ENCODE assay signal across 10 mouse cellular contexts in genomic region chr1:165864864-165865795, GRCm38 (mm10).
A peak's percentile ranks its signal among the peaks of the same experiment; 100 is the strongest.
DNase-seq lines count a peak whose midpoint lies in the region; ATAC-seq and TF ChIP-seq lines count a peak whose summit lies in the region.
"Had no signal": no experiment of that assay in that cellular context is flagged by ENCODE, and none has a peak within 500 bp of the region (broad histone marks: within the 10 kb centered on the region; RNA-seq: fewer than 3 reads in every experiment).

No protein-coding gene starts in this region.

- H3K36me3 ChIP-seq in forebrain, embryonic 11.5 days (ENCODE audit: control insufficient read depth, insufficient read depth, low read length): no peaks in the 10 kb centered on the region; the same call in 1 of the 2 replicates
- peaks cover 11% of the 10 kb centered on the region; the same call in 1 of the 2 replicates for H3K36me3 ChIP-seq in forebrain, embryonic 15.5 days
- no peaks in the 10 kb centered on the region for H3K36me3 ChIP-seq in kidney, postnatal 0 days (ENCODE audit: insufficient read depth, low read length)
- no peaks in the 10 kb centered on the region; the same call in 1 of the 2 replicates for H3K36me3 ChIP-seq in kidney, adult 2 months (ENCODE audit: control insufficient read depth, insufficient read depth, low read length)
- H3K36me3 ChIP-seq in G1E (replicated peaks): peaks cover 39% of the 10 kb centered on the region
- peaks cover 23% of the 10 kb centered on the region; the same call in 1 of the 2 replicates for H3K36me3 ChIP-seq in limb, embryonic 12.5 days

- H3K9ac ChIP-seq in forebrain, embryonic 11.5 days (ENCODE audit: low read length): no peak overlapping the region
- no peak overlapping the region for H3K9ac ChIP-seq in forebrain, embryonic 15.5 days (replicated peaks)
- H3K9ac ChIP-seq in kidney, postnatal 0 days (ENCODE audit: low read depth, low read length): no peak overlapping the region
- no peak overlapping the region for H3K9ac ChIP-seq in limb, embryonic 12.5 days (replicated peaks)

- no peak overlapping the region for H3K4me3 ChIP-seq in forebrain, embryonic 11.5 days (ENCODE audit: low read depth, low read length)
- no peak overlapping the region for H3K4me3 ChIP-seq in forebrain, embryonic 15.5 days
- no peak overlapping the region for H3K4me3 ChIP-seq in kidney, postnatal 0 days (replicated peaks; ENCODE audit: low read depth, low read length)
- no peak overlapping the region for H3K4me3 ChIP-seq in kidney, adult 2 months (ENCODE audit: insufficient read depth, low read depth, low read length)
- H3K4me3 ChIP-seq in G1E (ENCODE audit: low read depth, low read length): no peak overlapping the region
- no peak overlapping the region for H3K4me3 ChIP-seq in limb, embryonic 12.5 days (replicated peaks)
- H3K4me3 ChIP-seq: gastrocnemius, adult 2 months had no signal

- no peaks in the 10 kb centered on the region for H3K4me1 ChIP-seq in forebrain, embryonic 11.5 days (replicated peaks; ENCODE audit: control insufficient read depth, insufficient read depth, low read length)
- H3K4me1 ChIP-seq in forebrain, embryonic 15.5 days: peaks cover 7% of the 10 kb centered on the region
- peaks cover 8% of the 10 kb centered on the region; the same call in 1 of the 2 replicates for H3K4me1 ChIP-seq in kidney, postnatal 0 days (replicated peaks; ENCODE audit: insufficient read depth, low read length)
- no peaks in the 10 kb centered on the region for H3K4me1 ChIP-seq in kidney, adult 2 months (ENCODE audit: control insufficient read depth, insufficient read depth, low read length)
- peaks cover 43% of the 10 kb centered on the region for H3K4me1 ChIP-seq in G1E (ENCODE audit: insufficient read depth, low read depth, low read length)
- H3K4me1 ChIP-seq in limb, embryonic 12.5 days (replicated peaks): peaks cover 21% of the 10 kb centered on the region

- ATAC-seq in forebrain, embryonic 11.5 days (replicated peaks; ENCODE audit: low FRiP score): no peak
- ATAC-seq in forebrain, embryonic 15.5 days (replicated peaks): no peak
- ATAC-seq in kidney, postnatal 0 days (replicated peaks; ENCODE audit: low FRiP score, low read depth): no peak
- ATAC-seq in G1E (ENCODE audit: extremely low read depth, insufficient number of reproducible peaks, low FRiP score, poor library complexity, severe bottlenecking): peak; percentile 46; the same call in 1 of the 2 replicates
- ATAC-seq in limb, embryonic 12.5 days (ENCODE audit: insufficient number of reproducible peaks, insufficient read depth, low FRiP score, low TSS enrichment, low read depth): no peak

- no peak overlapping the region for H3K27ac ChIP-seq in forebrain, embryonic 11.5 days (ENCODE audit: low read depth, low read length)
- H3K27ac ChIP-seq in forebrain, embryonic 15.5 days (replicated peaks): no peak overlapping the region
- H3K27ac ChIP-seq in kidney, postnatal 0 days: no peak overlapping the region; the same call in 1 of the 2 replicates
- no peak overlapping the region for H3K27ac ChIP-seq in kidney, adult 2 months (ENCODE audit: insufficient read depth, low read depth, low read length)
- 0 out of 2 replicates have a peak overlapping the region, but pooled peaks have one; percentile 8 for H3K27ac ChIP-seq in limb, embryonic 12.5 days
- H3K27ac ChIP-seq: gastrocnemius, adult 2 months had no signal

- TF ChIP-seq CTCF in kidney, postnatal 0 days (IDR thresholded peaks at IDR 0.05; ENCODE audit: low read depth): no peak
- TF ChIP-seq CTCF in kidney, adult 2 months (conservative IDR thresholded peaks at IDR 0.05; ENCODE audit: insufficient read depth, insufficient read length, low read depth, low read length): no peak
- no peak for TF ChIP-seq CTCF in G1E (IDR thresholded peaks at IDR 0.05; ENCODE audit: low read depth, low read length)

- no peak for TF ChIP-seq POLR2A in kidney, adult 2 months (IDR thresholded peaks at IDR 0.05; ENCODE audit: low read depth, low read length)

- peak; percentile 48 for DNase-seq in forebrain, embryonic 11.5 days (ENCODE audit: low spot score)
- peak; percentile 59 for DNase-seq in kidney, postnatal 0 days (ENCODE audit: low spot score)
- no peak for DNase-seq in kidney, adult 2 months
- no peak for DNase-seq in G1E (ENCODE audit: low spot score)
- no peak for DNase-seq in gastrocnemius, postnatal 14 days
- no peak for DNase-seq in adrenal gland, adult (ENCODE audit: inconsistent age in 2 of 2, low spot score in 1 of 2)
- DNase-seq: gastrocnemius, adult 2 months; kidney, adult 9 months had no signal

- no peak overlapping the region for H3K4me2 ChIP-seq in forebrain, embryonic 11.5 days (ENCODE audit: low read depth, low read length, severe bottlenecking)
- no peak overlapping the region for H3K4me2 ChIP-seq in forebrain, embryonic 15.5 days (replicated peaks)
- 0 out of 2 replicates have a peak overlapping the region, but pooled peaks have one; percentile 1 for H3K4me2 ChIP-seq in kidney, postnatal 0 days (ENCODE audit: low read length)
- no peak overlapping the region for H3K4me2 ChIP-seq in limb, embryonic 12.5 days

- 60% methylated on average over 14 of the region's 14 CpGs for WGBS in forebrain, embryonic 11.5 days
- WGBS in forebrain, embryonic 15.5 days: 54% methylated on average over 14 of the region's 14 CpGs
- 40% methylated on average over 14 of the region's 14 CpGs for WGBS in kidney, postnatal 0 days
- 60% methylated on average over 14 of the region's 14 CpGs for WGBS in kidney, adult 2 months
- 44% methylated on average over 14 of the region's 14 CpGs for WGBS in limb, embryonic 12.5 days

- intact Hi-C loops in gastrocnemius, postnatal 14 days (cut with DNase I; ENCODE audit: low total_unique reads): no loop called here

- H3K9me3 ChIP-seq in forebrain, embryonic 11.5 days (ENCODE audit: control insufficient read depth, low read length): no peaks in the 10 kb centered on the region
- no peaks in the 10 kb centered on the region for H3K9me3 ChIP-seq in forebrain, embryonic 15.5 days
- H3K9me3 ChIP-seq in kidney, postnatal 0 days (replicated peaks; ENCODE audit: low read length): no peaks in the 10 kb centered on the region
- H3K9me3 ChIP-seq in G1E (replicated peaks): no peaks in the 10 kb centered on the region
- no peaks in the 10 kb centered on the region for H3K9me3 ChIP-seq in limb, embryonic 12.5 days

- no peaks in the 10 kb centered on the region for H3K27me3 ChIP-seq in forebrain, embryonic 11.5 days (ENCODE audit: control insufficient read depth, insufficient read depth, low read length)
- H3K27me3 ChIP-seq in forebrain, embryonic 15.5 days: no peaks in the 10 kb centered on the region
- no peaks in the 10 kb centered on the region for H3K27me3 ChIP-seq in kidney, postnatal 0 days (ENCODE audit: insufficient read depth, low read length)
- H3K27me3 ChIP-seq in kidney, adult 2 months (replicated peaks; ENCODE audit: control insufficient read depth, insufficient read depth, low read length): no peaks in the 10 kb centered on the region
- H3K27me3 ChIP-seq in G1E (ENCODE audit: insufficient read depth, low read length): no peaks in the 10 kb centered on the region
- H3K27me3 ChIP-seq in limb, embryonic 12.5 days: no peaks in the 10 kb centered on the region

Comparison
In these comparisons a context has a peak if more than half of its experiments do, and no peak if none do; other contexts are left out.
1. DNase-seq: peak in forebrain, embryonic 11.5 days (single experiment) and kidney, postnatal 0 days (single experiment); none in kidney, adult 2 months (single experiment), G1E (single experiment), gastrocnemius, postnatal 14 days (single experiment) and adrenal gland, adult (0 of 2).